In genomic region chr8:87656484-87657230, GRCm38 (mm10) we compare ENCODE assay signal across 8 mouse cellular contexts.
DNase-seq lines count a peak whose midpoint lies in the region; TF ChIP-seq lines count a peak whose summit lies in the region.

No protein-coding gene starts in this region.

- H3K36me3 ChIP-seq in heart, embryonic 10.5 days, result no peaks in the 10 kb centered on the region

- no peak for TF ChIP-seq POLR2A in lung, adult 2 months (IDR thresholded peaks at IDR 0.05; ENCODE audit: borderline replicate concordance, extremely low read depth, low read depth, low read length)
- TF ChIP-seq POLR2A in olfactory bulb, adult 2 months (IDR thresholded peaks at IDR 0.05; ENCODE audit: insufficient read depth, low read depth, low read length), result no peak

- no peak overlapping the region for H3K27ac ChIP-seq in heart, embryonic 10.5 days
- H3K27ac ChIP-seq in olfactory bulb, adult 2 months (ENCODE audit: insufficient read depth, low read depth, low read length), result no peak overlapping the region

- peak; percentile 42 to 51 for DNase-seq in urinary bladder, adult 18-20 months (ENCODE audit: low spot score in 2 of 2)
- no peak for DNase-seq in urinary bladder, adult 2 months (ENCODE audit: low spot score)
- peak; percentile 84 for DNase-seq in embryo, embryonic 9.5 days (ENCODE audit: extremely low spot score)
- DNase-seq in heart, embryonic 10.5 days (ENCODE audit: low spot score), result peak; percentile 92
- DNase-seq in kidney, adult 9 months, result peak; percentile 53
- DNase-seq in lung, adult 2 months, result peak; percentile 18
- DNase-seq in thymus, postnatal 25 days, result peak; percentile 62

- TF ChIP-seq CTCF in lung, adult 2 months (IDR thresholded peaks at IDR 0.05; ENCODE audit: insufficient read depth, low read length), result no peak
- no peak for TF ChIP-seq CTCF in olfactory bulb, adult 2 months (IDR thresholded peaks at IDR 0.05; ENCODE audit: insufficient read depth, low read depth, low read length)

- peaks cover 37% of the 10 kb centered on the region for H3K27me3 ChIP-seq in heart, embryonic 10.5 days (ENCODE audit: insufficient read depth, poor library complexity, severe bottlenecking)

- peak overlapping the region; percentile 64 for H3K4me3 ChIP-seq in heart, embryonic 10.5 days
- H3K4me3 ChIP-seq in lung, adult 2 months (replicated peaks; ENCODE audit: extremely low read depth, low read depth, low read length), result peak overlapping the region; percentile 52
- peak overlapping the region; percentile 27 for H3K4me3 ChIP-seq in olfactory bulb, adult 2 months (ENCODE audit: insufficient read depth, low read depth, low read length)

- 4% methylated on average over 35 of the region's 35 CpGs for WGBS in heart, embryonic 10.5 days
- WGBS in lung, adult 2 months, result 6% methylated on average over 35 of the region's 35 CpGs
- 8% methylated on average over 35 of the region's 35 CpGs for WGBS in olfactory bulb, adult 2 months

- peaks cover 21% of the 10 kb centered on the region for H3K4me1 ChIP-seq in heart, embryonic 10.5 days
- no peaks in the 10 kb centered on the region for H3K4me1 ChIP-seq in lung, adult 2 months (ENCODE audit: control insufficient read depth, insufficient read depth, low read length)
- H3K4me1 ChIP-seq in olfactory bulb, adult 2 months (ENCODE audit: control insufficient read depth, insufficient read depth, low read length), result peaks cover 19% of the 10 kb centered on the region

- no peaks in the 10 kb centered on the region for H3K9me3 ChIP-seq in heart, embryonic 10.5 days
